Mouse (Mus musculus) midbrain, embryonic 12.5 days (tissue): ENCODE data around the gene Klf9. TPM values are rescaled to one million over a fixed set of nuclear protein-coding genes. Genes with fewer than 3 reads are reported as not detected.

Experiments
- ATAC-seq: fragments of 200-750 bp; cut with Nextera tagmentation; 2 replicates; pipeline ENCODE4 v1.8.0; 2017; ENCODE audit warnings: low read depth, moderate TSS enrichment, moderate library complexity; ENCODE audit not compliant: low FRiP score
- H3K27ac ChIP-seq: fragments of 300-500 bp; sonication (generic); replicated peaks from 2 replicates; pipeline ENCODE4 v1.5.1; 2016; ENCODE audit warnings: mild to moderate bottlenecking
- H3K27me3 ChIP-seq: fragments of 300-500 bp; sonication (generic); 2 replicates; pipeline ENCODE4 v1.6.1; 2016; ENCODE audit warnings: mild to moderate bottlenecking
- H3K36me3 ChIP-seq: fragments of 300-500 bp; sonication (generic); 2 replicates; pipeline ENCODE4 v1.6.1; 2016
- H3K4me1 ChIP-seq: fragments of 300-500 bp; sonication (generic); 2 replicates; pipeline ENCODE4 v1.6.1; 2016
- H3K4me2 ChIP-seq: fragments of 300-500 bp; sonication (generic); replicated peaks from 2 replicates; pipeline ENCODE4 v1.6.1; 2016; ENCODE audit warnings: mild to moderate bottlenecking, moderate library complexity
- H3K4me3 ChIP-seq: fragments of 300-500 bp; sonication (generic); 2 replicates; pipeline ENCODE4 v1.5.1; 2016; ENCODE audit warnings: mild to moderate bottlenecking
- H3K9ac ChIP-seq: fragments of 300-500 bp; sonication (generic); replicated peaks from 2 replicates; pipeline ENCODE4 v1.6.1; 2016; ENCODE audit warnings: mild to moderate bottlenecking, moderate library complexity
- H3K9me3 ChIP-seq: fragments of 300-500 bp; sonication (generic); 2 replicates; pipeline ENCODE4 v1.6.1; 2016; ENCODE audit warnings: mild to moderate bottlenecking
- WGBS: fragments of 180-500 bp; shearing (Covaris S2); methylation state at CpG from one replicate; pipeline ENCODE4 v1.1.7; 2016; 5-methylcytosine and 5-hydroxymethylcytosine counted together
- polyA plus RNA-seq: library from polyadenylated mRNA; unstranded; fragments of >200 nt; fragmentation: Nextera tagmentation; extraction: Ambion mirVana; gene quantifications from 2 replicates; pipeline ENCODE4 v1.2.1, GENCODE M21; 2016

The Klf9 gene
- polyA plus RNA-seq, 1 experiment from 2014 or later, result 1.1 TPM

GRCm38 (mm10) chr19:23170476-23170875 is 29.4 kb downstream of the Klf9 start:
- no peak overlapping the region for H3K4me3 ChIP-seq
- H3K4me2 ChIP-seq, result no peak overlapping the region
- no peaks in the 10 kb centered on the region for H3K9me3 ChIP-seq
- no peak for ATAC-seq
- no peaks in the 10 kb centered on the region for H3K4me1 ChIP-seq
- no peaks in the 10 kb centered on the region for H3K36me3 ChIP-seq
- no peak overlapping the region for H3K27ac ChIP-seq
- no peaks in the 10 kb centered on the region for H3K27me3 ChIP-seq
- no peak overlapping the region for H3K9ac ChIP-seq
- 85% methylated on average over 5 of the region's 5 CpGs for WGBS

- no peak for ATAC-seq
- WGBS, result 87% methylated on average over 2 of the region's 2 CpGs
- H3K9ac ChIP-seq, result no peak overlapping the region
Measured at GRCm38 (mm10) chr19:23171136-23171535, 30.1 kb downstream of the Klf9 start.

GRCm38 (mm10) chr19:23175090-23175489 is 34.1 kb downstream of the Klf9 start:
- 76% methylated on average over 3 of the region's 3 CpGs for WGBS
- Histone ChIP-seq H3K4me1 (no peaks in the 10 kb centered on the region), H3K4me3 (no peak overlapping the region)

More at GRCm38 (mm10) chr19:23171136-23171535, 30.1 kb downstream of the Klf9 start:
- no peaks in the 10 kb centered on the region for H3K9me3 ChIP-seq
- H3K27me3 ChIP-seq, result no peaks in the 10 kb centered on the region
- H3K4me1 ChIP-seq, result no peaks in the 10 kb centered on the region
- H3K36me3 ChIP-seq, result no peaks in the 10 kb centered on the region
- no peak overlapping the region for H3K27ac ChIP-seq
- no peak overlapping the region for H3K4me3 ChIP-seq
- no peak overlapping the region for H3K4me2 ChIP-seq

GRCm38 (mm10) chr19:23175511-23175910 is 34.5 kb downstream of the Klf9 start:
- Histone ChIP-seq H3K9me3 (no peaks in the 10 kb centered on the region), H3K4me3 (no peak overlapping the region), H3K36me3 (no peaks in the 10 kb centered on the region), H3K4me1 (no peaks in the 10 kb centered on the region), H3K27ac (no peak overlapping the region), H3K27me3 (no peaks in the 10 kb centered on the region), H3K4me2 (no peak overlapping the region), H3K9ac (no peak overlapping the region)
- ATAC-seq, result no peak
- WGBS, result 74% methylated on average over 2 of the region's 2 CpGs

More at GRCm38 (mm10) chr19:23175090-23175489, 34.1 kb downstream of the Klf9 start:
- no peaks in the 10 kb centered on the region for H3K9me3 ChIP-seq
- H3K9ac ChIP-seq, result no peak overlapping the region
- H3K4me2 ChIP-seq, result no peak overlapping the region
- H3K27me3 ChIP-seq, result no peaks in the 10 kb centered on the region
- ATAC-seq, result no peak
- no peaks in the 10 kb centered on the region for H3K36me3 ChIP-seq
- H3K27ac ChIP-seq, result no peak overlapping the region

- no peak overlapping the region for H3K4me3 ChIP-seq
- no peak overlapping the region for H3K4me2 ChIP-seq
- no peak overlapping the region for H3K27ac ChIP-seq
- H3K36me3 ChIP-seq, result no peaks in the 10 kb centered on the region; the same call in 1 of the 2 replicates
- no peak for ATAC-seq
- H3K27me3 ChIP-seq, result no peaks in the 10 kb centered on the region
- 93% methylated on average over 3 of the region's 3 CpGs for WGBS
- H3K9me3 ChIP-seq, result no peaks in the 10 kb centered on the region
- no peak overlapping the region for H3K9ac ChIP-seq
- H3K4me1 ChIP-seq, result no peaks in the 10 kb centered on the region
Measured at GRCm38 (mm10) chr19:23178533-23178932, 37.5 kb downstream of the Klf9 start.

GRCm38 (mm10) chr19:23183493-23183892 is 42.5 kb downstream of the Klf9 start:
- Histone ChIP-seq H3K4me3 (no peak overlapping the region), H3K4me2 (no peak overlapping the region), H3K4me1 (no peaks in the 10 kb centered on the region), H3K27me3 (no peaks in the 10 kb centered on the region), H3K9me3 (no peaks in the 10 kb centered on the region), H3K36me3 (no peaks in the 10 kb centered on the region; the same call in 1 of the 2 replicates), H3K27ac (no peak overlapping the region), H3K9ac (no peak overlapping the region)
- 94% methylated on average over 4 of the region's 4 CpGs for WGBS
- no peak for ATAC-seq

- 93% methylated on average over 4 of the region's 4 CpGs for WGBS
- no peak overlapping the region for H3K9ac ChIP-seq
- no peaks in the 10 kb centered on the region for H3K9me3 ChIP-seq
- no peak overlapping the region for H3K4me3 ChIP-seq
- H3K36me3 ChIP-seq, result no peaks in the 10 kb centered on the region; the same call in 1 of the 2 replicates
- ATAC-seq, result no peak
- H3K4me2 ChIP-seq, result no peak overlapping the region
- H3K27ac ChIP-seq, result no peak overlapping the region
- H3K27me3 ChIP-seq, result no peaks in the 10 kb centered on the region
- H3K4me1 ChIP-seq, result no peaks in the 10 kb centered on the region
Measured at GRCm38 (mm10) chr19:23184068-23184467, 43.0 kb downstream of the Klf9 start.

GRCm38 (mm10) chr19:23187732-23188131 is 46.7 kb downstream of the Klf9 start:
- Histone ChIP-seq H3K9me3 (no peaks in the 10 kb centered on the region), H3K27ac (no peak overlapping the region), H3K36me3 (0 out of 2 replicates have a peak, but pooled peaks cover 6% of the 10 kb centered on the region), H3K4me3 (no peak overlapping the region), H3K27me3 (no peaks in the 10 kb centered on the region), H3K9ac (no peak overlapping the region), H3K4me2 (no peak overlapping the region), H3K4me1 (no peaks in the 10 kb centered on the region)
- WGBS, result 86% methylated on average over 6 of the region's 6 CpGs
- ATAC-seq, result no peak

- no peak overlapping the region for H3K9ac ChIP-seq
- no peaks in the 10 kb centered on the region for H3K9me3 ChIP-seq
- WGBS, result 92% methylated on average over 7 of the region's 7 CpGs
- no peaks in the 10 kb centered on the region for H3K27me3 ChIP-seq
- no peak for ATAC-seq
- H3K4me3 ChIP-seq, result no peak overlapping the region
- H3K4me1 ChIP-seq, result no peaks in the 10 kb centered on the region
- H3K27ac ChIP-seq, result no peak overlapping the region
- no peak overlapping the region for H3K4me2 ChIP-seq
- H3K36me3 ChIP-seq, result 0 out of 2 replicates have a peak, but pooled peaks cover 6% of the 10 kb centered on the region
Measured at GRCm38 (mm10) chr19:23188986-23189385, 48.0 kb downstream of the Klf9 start.

- no peak for ATAC-seq
- no peaks in the 10 kb centered on the region for H3K9me3 ChIP-seq
- H3K4me3 ChIP-seq, result no peak overlapping the region
- H3K27me3 ChIP-seq, result no peaks in the 10 kb centered on the region
- H3K36me3 ChIP-seq, result 0 out of 2 replicates have a peak, but pooled peaks cover 6% of the 10 kb centered on the region
- H3K4me1 ChIP-seq, result no peaks in the 10 kb centered on the region
- H3K4me2 ChIP-seq, result no peak overlapping the region
- H3K27ac ChIP-seq, result no peak overlapping the region
- H3K9ac ChIP-seq, result no peak overlapping the region
- WGBS, result 95% methylated on average over 1 of the region's 1 CpGs
Measured at GRCm38 (mm10) chr19:23189744-23190143, 48.7 kb downstream of the Klf9 start.

GRCm38 (mm10) chr19:23191486-23191885 is 50.5 kb downstream of the Klf9 start:
- no peaks in the 10 kb centered on the region for H3K27me3 ChIP-seq
- no peak overlapping the region for H3K4me2 ChIP-seq
- H3K9ac ChIP-seq, result no peak overlapping the region
- 90% methylated on average over 6 of the region's 6 CpGs for WGBS
- H3K27ac ChIP-seq, result no peak overlapping the region
- no peak overlapping the region for H3K4me3 ChIP-seq
- H3K4me1 ChIP-seq, result no peaks in the 10 kb centered on the region
- no peaks in the 10 kb centered on the region for H3K9me3 ChIP-seq
- no peak for ATAC-seq
- H3K36me3 ChIP-seq, result peaks cover 9% of the 10 kb centered on the region; the same call in 1 of the 2 replicates

- Histone ChIP-seq H3K9me3 (no peaks in the 10 kb centered on the region), H3K4me1 (no peaks in the 10 kb centered on the region), H3K9ac (no peak overlapping the region), H3K27me3 (no peaks in the 10 kb centered on the region), H3K36me3 (peaks cover 12% of the 10 kb centered on the region; the same call in 1 of the 2 replicates), H3K27ac (no peak overlapping the region), H3K4me2 (no peak overlapping the region), H3K4me3 (no peak overlapping the region)
- no peak for ATAC-seq
- 85% methylated on average over 3 of the region's 3 CpGs for WGBS
Measured at GRCm38 (mm10) chr19:23193076-23193475, 52.0 kb downstream of the Klf9 start.

GRCm38 (mm10) chr19:23202106-23202505 is 61.1 kb downstream of the Klf9 start:
- Histone ChIP-seq H3K36me3 (peaks cover 32% of the 10 kb centered on the region), H3K4me3 (no peak overlapping the region), H3K4me1 (no peaks in the 10 kb centered on the region), H3K4me2 (no peak overlapping the region), H3K27ac (no peak overlapping the region), H3K9ac (no peak overlapping the region), H3K27me3 (no peaks in the 10 kb centered on the region), H3K9me3 (peaks cover 6% of the 10 kb centered on the region)
- ATAC-seq, result no peak
- 98% methylated on average over 5 of the region's 5 CpGs for WGBS
